Mouse (Mus musculus) mesoderm, embryonic 11.5 days (tissue): ENCODE measurements at regions not wholly inside any gene's neighbourhood (a gene's known extent, or its start where the extent isn't known, plus 50 kb on each side); places are given as distances from the start of the nearest gene placed in this dataset.
"Not testable (repeated sequence)": the region's sequence is repeated elsewhere in the genome, so short reads cannot be mapped to it uniquely, and the experiment has no call there.

Source experiments
- DNase-seq: peaks from one replicate; pipeline ENCODE4 v3.0.0-alpha.2; 2012; ENCODE audit warnings: low read depth, low spot score

DNA sequence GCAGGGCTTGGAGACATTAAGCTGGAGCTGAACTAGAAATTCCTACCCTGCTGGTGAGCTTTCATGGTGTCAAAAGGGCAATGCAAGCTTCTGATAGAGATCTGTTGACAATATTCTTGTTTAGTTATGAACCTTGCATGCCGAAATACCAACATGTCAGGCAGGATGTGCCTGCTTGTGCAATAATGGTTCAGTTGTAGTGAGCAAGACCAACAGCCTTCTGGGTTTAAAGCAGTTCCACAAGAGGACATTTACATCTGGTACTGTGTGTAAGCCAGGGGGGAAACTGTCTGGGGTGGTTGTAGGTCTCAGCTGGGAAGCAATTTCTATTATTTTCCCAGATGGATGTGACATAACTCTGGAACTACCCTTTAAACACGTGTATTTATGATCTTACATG is 987.6 kb upstream of the Gm38303 start:
- peak; percentile 1 for DNase-seq

DNA sequence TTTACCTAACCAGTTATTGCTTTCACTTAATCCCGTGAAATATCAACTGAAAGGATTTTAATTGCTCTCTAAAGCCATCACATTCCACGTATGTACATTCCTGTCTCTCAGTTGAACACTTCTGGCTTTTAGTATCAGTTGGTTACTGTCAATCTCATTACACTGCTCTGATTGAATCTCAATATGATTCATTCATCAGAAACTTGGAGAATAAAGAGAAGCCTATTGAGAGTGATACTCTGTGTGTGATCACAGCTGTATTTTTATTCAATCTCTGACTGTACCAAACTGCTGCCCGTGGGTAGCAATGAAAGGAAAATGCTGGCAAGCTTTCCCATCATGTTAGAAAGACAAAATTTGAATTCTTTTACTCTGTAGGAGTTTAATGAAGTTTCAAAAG is 957.5 kb upstream of the Gm38303 start:
- no peak for DNase-seq

DNA sequence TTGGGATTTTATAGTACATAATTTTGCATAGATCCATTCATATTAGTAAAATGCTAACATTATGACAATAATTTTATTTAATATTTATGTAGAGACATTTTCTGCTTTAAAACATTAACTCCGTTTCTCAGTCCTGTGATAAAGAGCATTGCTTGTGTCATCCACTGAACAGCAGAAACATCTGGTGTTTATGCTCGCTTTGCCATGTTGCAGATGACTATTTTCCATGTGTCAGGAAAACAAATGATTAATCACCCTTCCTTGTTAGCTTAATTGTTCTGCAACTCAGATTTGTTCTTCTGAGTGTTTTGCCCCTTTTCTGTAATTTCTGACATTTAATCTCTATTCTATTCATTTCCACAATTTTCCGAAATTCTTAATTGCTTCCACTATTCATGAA is 925.6 kb upstream of the Gm38303 start:
- DNase-seq = no peak

DNA sequence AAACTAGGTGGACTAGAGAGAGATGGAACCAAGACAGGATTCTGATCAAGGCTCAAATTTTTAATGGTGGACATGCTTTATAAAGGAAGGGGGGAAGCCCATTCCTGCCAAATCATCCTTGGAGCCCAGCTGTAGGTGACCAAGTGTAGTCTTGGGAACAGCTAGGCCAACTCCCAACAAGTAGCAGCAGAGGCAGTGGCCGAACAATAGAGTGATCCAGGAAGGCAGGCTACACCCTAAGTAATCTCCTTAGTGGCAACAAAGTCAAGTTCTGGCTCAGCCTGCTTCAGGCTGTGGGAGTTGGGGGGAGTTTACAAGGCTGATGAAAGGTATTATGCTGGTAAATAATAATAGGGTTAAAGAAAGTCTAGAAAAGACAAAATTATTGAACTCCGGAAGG is 878.5 kb upstream of the Gm38303 start:
- no peak for DNase-seq

DNA sequence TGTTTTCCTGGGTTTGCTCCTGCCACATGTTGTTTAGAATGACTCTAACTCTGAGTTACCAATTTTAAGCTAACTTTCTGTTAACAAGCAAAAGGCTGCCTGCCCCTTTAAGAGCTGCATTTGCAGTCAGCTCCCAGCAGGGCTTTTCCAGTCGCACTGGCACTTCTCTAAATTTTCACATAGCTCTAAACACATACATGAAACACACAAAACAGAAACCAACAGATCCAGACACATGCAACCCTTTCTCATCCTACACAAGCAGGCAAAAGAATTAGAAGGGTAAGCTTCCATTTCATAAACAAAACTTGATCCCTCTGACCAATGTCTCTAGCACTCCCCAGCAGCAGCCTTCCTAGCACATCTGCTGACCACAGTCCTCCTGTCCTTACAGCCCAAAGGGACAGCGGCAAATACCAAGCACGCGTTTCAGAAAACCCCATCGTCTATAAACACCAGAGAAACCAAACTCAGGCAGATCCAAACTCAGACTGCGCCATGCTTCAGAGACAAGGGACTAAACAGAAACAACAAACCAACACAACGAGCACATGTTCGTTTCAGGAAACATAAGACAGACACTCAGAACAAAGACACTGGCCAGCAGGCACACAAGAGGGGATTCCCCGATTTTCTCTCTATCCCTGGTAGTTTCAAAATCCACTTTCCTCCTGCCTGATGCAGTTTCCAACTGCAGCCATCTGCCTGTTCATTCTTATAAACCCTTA is 877.6 kb upstream of the Gm38303 start:
- peak; percentile 26 for DNase-seq

DNA sequence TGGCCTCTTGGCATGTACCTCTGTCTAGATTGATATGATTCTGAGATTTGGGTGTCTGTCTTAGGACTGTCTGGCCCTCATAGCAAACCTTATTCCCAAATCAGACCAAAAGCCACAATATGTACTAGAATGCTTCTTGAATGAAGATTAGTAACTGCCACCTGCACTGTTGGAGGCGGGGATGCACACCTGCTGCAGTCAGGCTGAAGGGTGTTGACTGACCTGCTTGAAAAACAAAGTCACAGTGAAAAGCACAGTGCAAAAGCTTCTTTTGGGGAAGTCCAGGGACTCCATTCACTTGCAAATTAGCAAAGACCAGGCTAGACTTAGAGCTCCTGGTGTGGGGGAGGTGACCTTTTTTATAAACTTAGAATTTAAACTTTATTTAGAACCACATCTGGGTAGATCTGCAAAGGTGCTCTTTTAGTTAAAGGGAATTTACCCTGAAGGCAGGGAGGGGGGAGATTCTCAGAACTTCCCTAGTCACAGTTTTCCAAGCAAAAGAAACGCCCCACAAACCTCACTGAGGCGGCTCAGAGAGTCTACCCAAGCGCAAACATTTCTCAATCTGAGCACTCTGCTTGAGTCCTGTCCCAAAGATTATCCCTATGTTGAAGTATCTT is 876.9 kb upstream of the Gm38303 start:
- not testable (repeated sequence) for DNase-seq

DNA sequence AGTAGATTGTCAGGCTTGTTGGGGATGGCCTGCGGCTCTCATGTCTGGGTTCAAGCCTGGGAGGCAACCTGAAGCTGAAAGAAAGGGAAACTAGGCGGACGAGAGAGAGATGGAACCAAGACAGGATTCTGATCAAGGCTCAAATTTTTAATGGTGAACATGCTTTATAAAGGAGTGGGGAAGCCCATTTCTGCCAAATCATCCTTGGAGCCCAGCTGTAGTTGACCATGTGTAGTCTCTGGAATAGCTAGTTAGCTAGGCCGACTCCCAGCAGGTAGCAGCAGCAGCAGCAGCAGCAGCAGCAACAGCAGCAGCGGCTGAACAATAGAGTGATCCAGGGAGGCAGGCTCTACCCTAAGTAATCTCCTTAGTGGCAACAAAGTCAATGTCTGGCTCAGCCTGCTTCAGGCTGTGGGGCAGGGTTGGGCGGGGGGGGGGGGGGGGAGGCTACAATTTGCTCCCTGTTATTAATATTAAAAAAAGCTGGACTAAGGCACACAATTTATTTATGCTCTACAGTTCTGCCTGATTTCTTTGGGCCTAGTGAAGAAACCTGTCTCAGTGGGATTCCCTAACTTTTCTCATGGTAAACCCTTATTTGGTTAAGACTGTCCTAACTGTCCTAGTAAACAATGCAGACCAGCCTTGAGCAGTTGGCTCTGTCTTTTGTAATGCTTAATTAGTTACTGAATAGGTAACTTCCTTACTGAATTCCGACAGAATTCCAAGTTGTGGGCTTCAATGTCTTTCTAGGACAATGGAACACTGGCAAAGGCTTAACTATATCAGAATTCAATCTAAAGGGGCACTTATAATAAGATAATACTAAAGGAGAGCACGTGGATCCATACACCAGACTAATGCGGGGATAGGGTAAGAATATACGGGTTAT is 875.7 kb upstream of the Gm38303 start:
- not testable (repeated sequence) for DNase-seq

DNA sequence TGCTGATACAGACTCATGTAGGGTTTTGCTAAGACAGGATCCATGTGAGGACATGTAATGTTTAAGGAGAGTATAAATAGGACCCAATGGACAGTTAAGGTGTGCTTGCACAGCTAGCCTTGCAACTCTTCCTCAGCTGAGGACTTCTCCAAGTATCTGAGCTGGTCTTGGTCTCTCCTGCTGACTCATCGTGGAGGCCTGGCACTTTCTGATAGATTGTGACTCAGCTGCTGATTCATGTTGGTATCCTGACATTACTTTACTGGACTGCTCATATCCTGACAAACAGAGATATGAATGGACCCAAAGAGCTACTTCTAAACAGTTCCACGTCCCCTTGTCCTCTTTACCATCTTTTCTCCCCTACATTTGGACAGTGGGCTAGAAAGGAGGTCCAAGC is 838.5 kb upstream of the Gm38303 start:
- no peak for DNase-seq

DNA sequence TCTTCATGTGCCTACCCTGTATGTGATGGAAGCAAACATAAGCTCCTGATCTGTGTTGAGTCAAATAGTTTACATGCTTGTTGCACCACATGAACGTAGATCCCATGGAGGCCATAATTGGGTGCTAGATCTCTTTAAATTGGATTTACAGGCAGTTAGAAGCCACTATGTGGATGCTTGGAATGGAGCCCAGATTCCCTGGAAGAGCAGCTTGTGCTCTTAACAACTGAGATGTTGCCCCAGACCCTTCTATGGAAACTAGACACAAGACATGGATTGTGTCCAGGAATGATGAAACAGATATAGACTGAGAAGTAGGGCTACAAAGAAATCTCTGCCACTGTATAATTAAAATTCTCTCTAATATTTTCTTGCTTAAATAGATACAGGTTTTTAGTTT is 819.9 kb upstream of the Gm38303 start:
- DNase-seq = no peak
